Mouse (Mus musculus): ENCODE measurements around the gene Ccdc130. TPM values are rescaled to one million over a fixed set of nuclear protein-coding genes. Genes with fewer than 3 reads are reported as not detected.

Ccdc130 gene
- total and polyA plus RNA-seq, 3 experiments, result 10.2 to 26.0 TPM; not detected in 1

DNA sequence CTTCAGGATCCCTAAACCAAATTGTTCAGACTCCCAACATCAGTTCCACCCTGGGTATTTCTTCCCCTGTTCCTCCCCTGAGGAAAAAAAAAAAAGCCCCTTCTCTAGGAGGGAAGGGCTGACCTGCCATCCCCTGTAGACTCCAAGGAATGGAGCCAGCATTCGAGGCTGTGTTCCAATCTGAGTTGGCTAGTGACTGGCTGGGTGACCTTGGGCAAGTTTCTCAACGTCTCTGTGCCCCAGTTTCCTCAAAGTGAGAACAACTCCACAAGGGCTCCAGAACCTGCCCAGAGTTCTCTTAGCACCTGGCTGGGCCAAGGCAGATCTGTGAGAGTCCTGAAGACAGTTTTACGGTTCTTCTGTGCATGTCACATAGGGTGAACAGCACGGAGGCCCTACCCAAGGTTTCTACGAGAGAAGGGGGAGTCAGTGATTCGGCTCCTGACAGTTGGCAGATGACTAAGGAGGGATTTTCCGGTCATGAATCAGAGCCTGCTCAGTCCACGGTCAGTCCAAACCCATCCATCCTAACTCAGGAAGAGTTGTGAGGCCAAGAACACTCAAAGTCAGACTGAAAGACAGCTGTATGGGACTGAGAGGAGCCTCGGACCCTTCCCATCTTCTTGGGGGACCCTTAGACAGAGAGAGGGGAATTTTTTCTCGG, 34.3 kb downstream of the Ccdc130 start:
- peak overlapping the region; percentile 58 to 59 for H3K4me3 ChIP-seq (ENCODE audit: control insufficient read depth in 1 of 2, insufficient read depth in 1 of 2, low read depth in 2 of 2, low read length in 2 of 2)
- peaks cover 2 to 6% of the 10 kb centered on the region in 2 experiments; a peak in 2 of 4 replicates for H3K4me1 ChIP-seq (ENCODE audit: control insufficient read depth in 1 of 2, insufficient read depth in 2 of 2, low read length in 2 of 2)
- H3K36me3 ChIP-seq (ENCODE audit: control insufficient read depth in 1 of 2, insufficient read depth in 2 of 2, low read length in 2 of 2), result peaks cover 0 to 5% of the 10 kb centered on the region in 2 experiments; a peak in 1 of 4 replicates
- no peaks in the 10 kb centered on the region; the same call in 1 of the 2 replicates for H3K79me2 ChIP-seq (ENCODE audit: control insufficient read depth, insufficient read depth, low read length, poor library complexity)
- no peaks in the 10 kb centered on the region for H3K27me3 ChIP-seq (ENCODE audit: control insufficient read depth in 1 of 2, insufficient read depth in 2 of 2, low read length in 2 of 2)
- DNase-seq (ENCODE audit: low read depth, low spot score), result no peak
- H3K9ac ChIP-seq (ENCODE audit: control insufficient read depth, low read depth, low read length, poor library complexity, severe bottlenecking), result peak overlapping the region; percentile 73
- TF ChIP-seq NELFE (IDR thresholded peaks at IDR 0.05; ENCODE audit: low read depth, low read length) (no peak), MAFK (IDR thresholded peaks at IDR 0.05; ENCODE audit: borderline replicate concordance, low read depth, low read length) (no peak), CTCF (IDR thresholded peaks at IDR 0.05 in 2 of 3, conservative IDR thresholded peaks at IDR 0.05 in 1 of 3; ENCODE audit: control insufficient read depth in 1 of 3, insufficient read depth in 1 of 3, low read depth in 2 of 3, low read length in 3 of 3, poor library complexity in 1 of 3, severe bottlenecking in 1 of 3) (no peak), SIN3A (IDR thresholded peaks at IDR 0.05; ENCODE audit: low read length) (no peak), TAL1 (IDR thresholded peaks at IDR 0.05; ENCODE audit: low read length) (no peak), GATA1 (IDR thresholded peaks at IDR 0.05; ENCODE audit: low read depth, low read length) (no peak), CHD2 (IDR thresholded peaks at IDR 0.05; ENCODE audit: low read length) (no peak), SMC3 (IDR thresholded peaks at IDR 0.05; ENCODE audit: low read depth, low read length) (no peak), CHD1 (IDR thresholded peaks at IDR 0.05; ENCODE audit: low read depth, low read length) (no peak), MEF2A (IDR thresholded peaks at IDR 0.05; ENCODE audit: extremely low read depth, insufficient replicate concordance, low read depth, low read length, poor library complexity, severe bottlenecking) (no peak), POLR2AphosphoS2 (IDR thresholded peaks at IDR 0.05; ENCODE audit: low read length) (no peak), RCOR1 (IDR thresholded peaks at IDR 0.05; ENCODE audit: low read depth, low read length) (no peak)
- no peak overlapping the region for H3K27ac ChIP-seq (ENCODE audit: control insufficient read depth, low read depth, low read length)
- no peaks in the 10 kb centered on the region for H3K9me3 ChIP-seq (replicated peaks; ENCODE audit: insufficient read depth, low read length)

- Histone ChIP-seq H3K27ac (ENCODE audit: control insufficient read depth, low read depth, low read length) (no peak overlapping the region), H3K27me3 (ENCODE audit: control insufficient read depth in 1 of 2, insufficient read depth in 2 of 2, low read length in 2 of 2) (no peaks in the 10 kb centered on the region), H3K36me3 (ENCODE audit: control insufficient read depth in 1 of 2, insufficient read depth in 2 of 2, low read length in 2 of 2) (peaks cover 0 to 3% of the 10 kb centered on the region in 2 experiments; a peak in 1 of 4 replicates), H3K4me1 (ENCODE audit: control insufficient read depth in 1 of 2, insufficient read depth in 2 of 2, low read length in 2 of 2) (peaks cover 1 to 2% of the 10 kb centered on the region in 2 experiments; a peak in 2 of 4 replicates), H3K9ac (ENCODE audit: control insufficient read depth, low read depth, low read length, poor library complexity, severe bottlenecking) (no peak overlapping the region), H3K4me3 (ENCODE audit: control insufficient read depth in 1 of 2, insufficient read depth in 1 of 2, low read depth in 2 of 2, low read length in 2 of 2) (no peak overlapping the region), H3K9me3 (replicated peaks; ENCODE audit: insufficient read depth, low read length) (no peaks in the 10 kb centered on the region), H3K79me2 (ENCODE audit: control insufficient read depth, insufficient read depth, low read length, poor library complexity) (no peaks in the 10 kb centered on the region; the same call in 1 of the 2 replicates)
- DNase-seq (ENCODE audit: low read depth, low spot score), result no peak
- TF ChIP-seq MYC (IDR thresholded peaks at IDR 0.05; ENCODE audit: low read depth, low read length) (no peak), ZMIZ1 (IDR thresholded peaks at IDR 0.05; ENCODE audit: low read depth, low read length) (no peak), HCFC1 (IDR thresholded peaks at IDR 0.05; ENCODE audit: low read depth, low read length) (no peak), GABPA (IDR thresholded peaks at IDR 0.05; ENCODE audit: low read depth, low read length) (no peak), ZC3H11A (IDR thresholded peaks at IDR 0.05; ENCODE audit: low read depth, low read length) (no peak), POLR2AphosphoS5 (IDR thresholded peaks at IDR 0.05; ENCODE audit: borderline replicate concordance, low read depth, low read length) (no peak), ZNF384 (IDR thresholded peaks at IDR 0.05; ENCODE audit: low read depth, low read length) (no peak), POLR2A (IDR thresholded peaks at IDR 0.05; ENCODE audit: control insufficient read depth in 1 of 2, insufficient read depth in 1 of 2, low read depth in 1 of 2, low read length in 2 of 2, poor library complexity in 1 of 2) (no peak), MAZ (IDR thresholded peaks at IDR 0.05; ENCODE audit: low read depth, low read length) (no peak), UBTF (IDR thresholded peaks at IDR 0.05; ENCODE audit: borderline replicate concordance, insufficient read depth, low read depth, low read length) (no peak), EP300 (IDR thresholded peaks at IDR 0.05; ENCODE audit: low read depth in 1 of 2, low read length in 2 of 2) (no peak), CTCF (IDR thresholded peaks at IDR 0.05 in 2 of 3, conservative IDR thresholded peaks at IDR 0.05 in 1 of 3; ENCODE audit: control insufficient read depth in 1 of 3, insufficient read depth in 1 of 3, low read depth in 2 of 3, low read length in 3 of 3, poor library complexity in 1 of 3, severe bottlenecking in 1 of 3) (no peak), TBP (IDR thresholded peaks at IDR 0.05; ENCODE audit: low read depth, low read length) (no peak), JUND (IDR thresholded peaks at IDR 0.05; ENCODE audit: low read depth, low read length) (no peak), TCF12 (IDR thresholded peaks at IDR 0.05; ENCODE audit: low read depth, low read length) (no peak), ETS1 (IDR thresholded peaks at IDR 0.05; ENCODE audit: low read depth, low read length) (no peak), CHD2 (IDR thresholded peaks at IDR 0.05; ENCODE audit: low read length) (no peak)
These were observed 37.1 kb downstream of the Ccdc130 start for GRCm38 (mm10) chr8:84233055-84233454.

Measured in MEL (cell line).